Mouse (Mus musculus) G1E (cell line): ENCODE results near the gene Vip.

Experiments
- CTCF ChIP-seq: IDR thresholded peaks from 2 replicates; pipeline ENCODE4 v1.5.1; 2012; ENCODE audit warnings: low read depth, low read length, inconsistent platforms, mixed read lengths
- GATA1 ChIP-seq: IDR thresholded peaks from 2 replicates; pipeline ENCODE4 v1.6.1; 2012; ENCODE audit warnings: borderline replicate concordance, low read length, inconsistent platforms, mixed read lengths
- GATA2 ChIP-seq: IDR thresholded peaks from 2 replicates; pipeline ENCODE4 v1.6.1; 2012; ENCODE audit warnings: low read depth, low read length, inconsistent platforms, borderline replicate concordance
- TAL1 ChIP-seq: conservative IDR thresholded peaks from 2 replicates; pipeline ENCODE4 v1.6.1; 2012; ENCODE audit warnings: low read depth, low read length, inconsistent platforms, mixed read lengths

GRCm38 (mm10) chr10:5608874-5609273 lies 30.1 kb upstream of the Vip start:
- TF ChIP-seq CTCF (no peak), TAL1 (no peak), GATA2 (no peak), GATA1 (no peak)
